In the genomic region with DNA sequence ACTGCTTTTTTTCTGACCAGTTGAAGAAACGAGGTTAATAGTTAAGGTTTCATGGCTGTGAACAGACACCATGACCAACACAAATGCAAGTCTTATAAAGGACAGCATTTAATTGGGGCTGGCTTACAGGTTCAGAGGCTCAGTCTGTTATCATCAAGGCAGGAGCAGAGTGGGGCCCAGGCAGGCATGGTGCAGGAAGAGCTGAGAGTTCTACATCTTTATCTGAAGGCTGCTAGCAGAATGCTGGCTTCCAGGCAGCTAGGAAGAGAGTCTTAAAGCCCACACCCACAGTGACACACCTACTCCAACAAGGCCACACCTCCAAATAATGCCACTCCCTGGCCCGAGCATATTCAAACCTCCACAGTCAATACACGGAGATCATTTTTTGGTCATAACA, we compare ENCODE assay signal across 7 mouse cellular contexts.
DNase-seq lines count a peak whose midpoint lies in the region; ATAC-seq and TF ChIP-seq lines count a peak whose summit lies in the region.
"Not testable (repeated sequence)": the region's sequence is repeated elsewhere in the genome, so short reads cannot be mapped to it uniquely, and the experiment has no call there.

No protein-coding gene starts in this region.

- H3K9ac ChIP-seq in intestine, embryonic 15.5 days; liver, embryonic 11.5 days (ENCODE audit: low read depth, low read length); liver, embryonic 14.5 days (replicated peaks); liver, postnatal 0 days (replicated peaks): not testable (repeated sequence)

- H3K36me3 ChIP-seq in erythroblast, embryonic 14.5 days (ENCODE audit: control insufficient read depth), result peaks cover 21% of the 10 kb centered on the region
- H3K36me3 ChIP-seq in intestine, embryonic 15.5 days; liver, embryonic 11.5 days (ENCODE audit: control insufficient read depth, insufficient read depth, low read length); liver, embryonic 14.5 days (replicated peaks; ENCODE audit: control insufficient read depth, insufficient read depth, low read depth); liver, postnatal 0 days (replicated peaks; ENCODE audit: insufficient read depth, low read length): not testable (repeated sequence)

- H3K27me3 ChIP-seq in erythroblast, embryonic 14.5 days (ENCODE audit: control insufficient read depth); intestine, embryonic 15.5 days (replicated peaks); liver, embryonic 11.5 days (replicated peaks; ENCODE audit: control insufficient read depth, insufficient read depth, low read length); liver, embryonic 14.5 days (ENCODE audit: control insufficient read depth, insufficient read depth, low read length); liver, postnatal 0 days (ENCODE audit: insufficient read depth, low read length): not testable (repeated sequence)

- DNase-seq in c-Kit-negative CD71-positive TER-119-positive erythroid progenitor cells, embryonic 14.5 days (ENCODE audit: low read depth, low spot score), result peak; percentile 30
- not testable (repeated sequence) for DNase-seq in liver, embryonic 11.5 days (ENCODE audit: low spot score); liver, postnatal 0 days
- peak; percentile 36 to 45 (median 42) for DNase-seq in liver, embryonic 14.5 days (ENCODE audit: low read depth in 3 of 3, low spot score in 3 of 3)
- peak; percentile 2 for DNase-seq in spleen, adult 12 weeks (ENCODE audit: low spot score)

- not testable (repeated sequence) for TF ChIP-seq CTCF in liver, embryonic 14.5 days (IDR thresholded peaks at IDR 0.05; ENCODE audit: low read depth); liver, postnatal 0 days (IDR thresholded peaks at IDR 0.05; ENCODE audit: low read depth)

- 87% methylated on average over 3 of the region's 3 CpGs for WGBS in intestine, embryonic 15.5 days
- WGBS in liver, embryonic 11.5 days, result 51% methylated on average over 3 of the region's 3 CpGs
- 21% methylated on average over 3 of the region's 3 CpGs for WGBS in liver, embryonic 14.5 days (ENCODE audit: insufficient replicate concordance)
- 55% methylated on average over 3 of the region's 3 CpGs for WGBS in liver, postnatal 0 days (ENCODE audit: insufficient replicate concordance)

- TF ChIP-seq EP300 in liver, embryonic 14.5 days (IDR thresholded peaks at IDR 0.05; ENCODE audit: low read depth), result 0 out of 2 replicates have a peak, but pooled peaks have one; percentile 12
- TF ChIP-seq EP300 in liver, postnatal 0 days (IDR thresholded peaks at IDR 0.05; ENCODE audit: low read depth), result not testable (repeated sequence)

- ATAC-seq in intestine, embryonic 15.5 days, result peak; percentile 36
- ATAC-seq in liver, embryonic 11.5 days (replicated peaks; ENCODE audit: low FRiP score), result peak; percentile 94
- ATAC-seq in liver, embryonic 14.5 days (ENCODE audit: insufficient read depth), result peak; percentile 96
- ATAC-seq in liver, postnatal 0 days, result peak; percentile 63

- H3K9me3 ChIP-seq in erythroblast, embryonic 14.5 days (ENCODE audit: control insufficient read depth, low read length); intestine, embryonic 15.5 days; liver, embryonic 11.5 days (ENCODE audit: control insufficient read depth, low read length); liver, embryonic 14.5 days (ENCODE audit: control insufficient read depth, low read length); liver, postnatal 0 days (ENCODE audit: low read length): not testable (repeated sequence)

- H3K4me3 ChIP-seq in erythroblast, embryonic 14.5 days (replicated peaks), result peak overlapping the region; percentile 44
- H3K4me3 ChIP-seq in intestine, embryonic 15.5 days (replicated peaks); liver, embryonic 11.5 days (ENCODE audit: low read depth, low read length); liver, embryonic 14.5 days (ENCODE audit: insufficient read depth in 1 of 2, low read depth in 2 of 2, low read length in 2 of 2); liver, postnatal 0 days (ENCODE audit: low read depth, low read length): not testable (repeated sequence)

- not testable (repeated sequence) for H3K27ac ChIP-seq in intestine, embryonic 15.5 days; liver, embryonic 11.5 days (ENCODE audit: low read depth, low read length); liver, postnatal 0 days (ENCODE audit: low read depth)
- peak overlapping the region; percentile 74 for H3K27ac ChIP-seq in liver, embryonic 14.5 days

- H3K4me2 ChIP-seq in intestine, embryonic 15.5 days (replicated peaks); liver, postnatal 0 days (ENCODE audit: low read depth, low read length): not testable (repeated sequence)
- peak overlapping the region; percentile 24 for H3K4me2 ChIP-seq in liver, embryonic 11.5 days
- H3K4me2 ChIP-seq in liver, embryonic 14.5 days (ENCODE audit: low read depth), result peak overlapping the region; percentile 58

- H3K4me1 ChIP-seq in erythroblast, embryonic 14.5 days (ENCODE audit: control insufficient read depth), result peaks cover 48% of the 10 kb centered on the region
- not testable (repeated sequence) for H3K4me1 ChIP-seq in intestine, embryonic 15.5 days (replicated peaks); liver, embryonic 11.5 days (replicated peaks; ENCODE audit: control insufficient read depth, insufficient read depth, low read length); liver, postnatal 0 days (ENCODE audit: insufficient read depth)
- H3K4me1 ChIP-seq in liver, embryonic 14.5 days (replicated peaks; ENCODE audit: control insufficient read depth in 2 of 2, insufficient read depth in 2 of 2, low read length in 1 of 2), result peaks cover 20 to 27% of the 10 kb centered on the region in 2 experiments

Comparison
In these comparisons a context has a peak if more than half of its experiments do, and no peak if none do; other contexts are left out.
1. ATAC-seq: peak in every context shown above with its lines; median percentile 96 in liver, embryonic 14.5 days; 94 in liver, embryonic 11.5 days; 63 in liver, postnatal 0 days; 36 in intestine, embryonic 15.5 days.